Mouse (Mus musculus): ENCODE measurements at regions not wholly inside any gene's neighbourhood (a gene's known extent, or its start where the extent isn't known, plus 50 kb on each side); places are given as distances from the start of the nearest gene placed in this dataset.

GRCm38 (mm10) chr1:35536276-35536675, 531.9 kb upstream of the Hs6st1 start:
- no peaks in the 10 kb centered on the region for H3K36me3 ChIP-seq
- no peak overlapping the region for H3K27ac ChIP-seq
- no peak overlapping the region for H3K4me2 ChIP-seq
- no peaks in the 10 kb centered on the region for H3K4me1 ChIP-seq
- H3K9ac ChIP-seq, result no peak overlapping the region
- no peaks in the 10 kb centered on the region for H3K27me3 ChIP-seq
- H3K9me3 ChIP-seq, result no peaks in the 10 kb centered on the region
- H3K4me3 ChIP-seq, result no peak overlapping the region
- WGBS, result 89% methylated on average over 5 of the region's 5 CpGs
- ATAC-seq (ENCODE audit: insufficient number of reproducible peaks, low FRiP score, low TSS enrichment, low read depth), result no peak

- ATAC-seq (ENCODE audit: insufficient number of reproducible peaks, low FRiP score, low TSS enrichment, low read depth), result no peak
- Histone ChIP-seq H3K27me3 (no peaks in the 10 kb centered on the region), H3K27ac (no peak overlapping the region), H3K4me2 (no peak overlapping the region), H3K9me3 (no peaks in the 10 kb centered on the region), H3K9ac (no peak overlapping the region), H3K4me3 (no peak overlapping the region), H3K4me1 (no peaks in the 10 kb centered on the region), H3K36me3 (no peaks in the 10 kb centered on the region)
- WGBS, result 83% methylated on average over 3 of the region's 3 CpGs
These were observed 519.4 kb upstream of the Hs6st1 start for GRCm38 (mm10) chr1:35548845-35549244.

GRCm38 (mm10) chr1:35551503-35551902, 516.7 kb upstream of the Hs6st1 start:
- no peaks in the 10 kb centered on the region for H3K4me1 ChIP-seq
- H3K27me3 ChIP-seq, result no peaks in the 10 kb centered on the region
- H3K4me3 ChIP-seq, result no peak overlapping the region
- no peak overlapping the region for H3K9ac ChIP-seq
- H3K36me3 ChIP-seq, result no peaks in the 10 kb centered on the region
- H3K27ac ChIP-seq, result no peak overlapping the region
- no peak overlapping the region for H3K4me2 ChIP-seq
- no peak for ATAC-seq (ENCODE audit: insufficient number of reproducible peaks, low FRiP score, low TSS enrichment, low read depth)
- no peaks in the 10 kb centered on the region for H3K9me3 ChIP-seq
- WGBS, result 69% methylated on average over 1 of the region's 1 CpGs

GRCm38 (mm10) chr1:35562786-35563185, 505.4 kb upstream of the Hs6st1 start:
- Histone ChIP-seq H3K4me2 (no peak overlapping the region), H3K9me3 (no peaks in the 10 kb centered on the region), H3K27ac (no peak overlapping the region), H3K4me3 (no peak overlapping the region), H3K9ac (no peak overlapping the region), H3K27me3 (no peaks in the 10 kb centered on the region), H3K36me3 (no peaks in the 10 kb centered on the region), H3K4me1 (no peaks in the 10 kb centered on the region)
- 80% methylated on average over 4 of the region's 4 CpGs for WGBS
- ATAC-seq (ENCODE audit: insufficient number of reproducible peaks, low FRiP score, low TSS enrichment, low read depth), result no peak

GRCm38 (mm10) chr1:35575203-35575602, 493.0 kb upstream of the Hs6st1 start:
- no peaks in the 10 kb centered on the region for H3K9me3 ChIP-seq
- no peak overlapping the region for H3K9ac ChIP-seq
- no peak overlapping the region for H3K4me2 ChIP-seq
- WGBS, result 46% methylated on average over 1 of the region's 1 CpGs
- H3K27ac ChIP-seq, result no peak overlapping the region
- 0 out of 2 replicates have a peak, but pooled peaks cover 2% of the 10 kb centered on the region for H3K4me1 ChIP-seq
- no peak for ATAC-seq (ENCODE audit: insufficient number of reproducible peaks, low FRiP score, low TSS enrichment, low read depth)
- no peak overlapping the region for H3K4me3 ChIP-seq
- no peaks in the 10 kb centered on the region for H3K36me3 ChIP-seq
- H3K27me3 ChIP-seq, result no peaks in the 10 kb centered on the region

GRCm38 (mm10) chr1:35579392-35579791, 488.8 kb upstream of the Hs6st1 start:
- Histone ChIP-seq H3K4me2 (no peak overlapping the region), H3K27ac (no peak overlapping the region), H3K36me3 (no peaks in the 10 kb centered on the region), H3K4me1 (0 out of 2 replicates have a peak, but pooled peaks cover 2% of the 10 kb centered on the region), H3K4me3 (no peak overlapping the region), H3K9ac (no peak overlapping the region), H3K27me3 (no peaks in the 10 kb centered on the region), H3K9me3 (no peaks in the 10 kb centered on the region)
- WGBS, result 46% methylated on average over 3 of the region's 3 CpGs
- no peak for ATAC-seq (ENCODE audit: insufficient number of reproducible peaks, low FRiP score, low TSS enrichment, low read depth)

- 34% methylated on average over 4 of the region's 4 CpGs for WGBS
- H3K9ac ChIP-seq, result no peak overlapping the region
- H3K4me2 ChIP-seq, result no peak overlapping the region
- no peaks in the 10 kb centered on the region for H3K27me3 ChIP-seq
- H3K27ac ChIP-seq, result no peak overlapping the region
- H3K4me1 ChIP-seq, result 0 out of 2 replicates have a peak, but pooled peaks cover 2% of the 10 kb centered on the region
- H3K9me3 ChIP-seq, result no peaks in the 10 kb centered on the region
- no peak overlapping the region for H3K4me3 ChIP-seq
- no peak for ATAC-seq (ENCODE audit: insufficient number of reproducible peaks, low FRiP score, low TSS enrichment, low read depth)
- no peaks in the 10 kb centered on the region for H3K36me3 ChIP-seq
These were observed 488.2 kb upstream of the Hs6st1 start for GRCm38 (mm10) chr1:35579992-35580391.

- no peak for ATAC-seq (ENCODE audit: insufficient number of reproducible peaks, low FRiP score, low TSS enrichment, low read depth)
- no peak overlapping the region for H3K4me2 ChIP-seq
- no peak overlapping the region for H3K4me3 ChIP-seq
- no peak overlapping the region for H3K27ac ChIP-seq
- 0 out of 2 replicates have a peak, but pooled peaks cover 2% of the 10 kb centered on the region for H3K4me1 ChIP-seq
- 26% methylated on average over 3 of the region's 3 CpGs for WGBS
- H3K9me3 ChIP-seq, result no peaks in the 10 kb centered on the region
- H3K27me3 ChIP-seq, result no peaks in the 10 kb centered on the region
- no peak overlapping the region for H3K9ac ChIP-seq
- H3K36me3 ChIP-seq, result no peaks in the 10 kb centered on the region
These were observed 487.7 kb upstream of the Hs6st1 start for GRCm38 (mm10) chr1:35580474-35580873.

- Histone ChIP-seq H3K9me3 (no peaks in the 10 kb centered on the region), H3K4me2 (no peak overlapping the region), H3K4me3 (no peak overlapping the region), H3K4me1 (no peaks in the 10 kb centered on the region), H3K9ac (no peak overlapping the region), H3K36me3 (no peaks in the 10 kb centered on the region), H3K27me3 (no peaks in the 10 kb centered on the region), H3K27ac (no peak overlapping the region)
- WGBS, result 86% methylated on average over 2 of the region's 2 CpGs
- no peak for ATAC-seq (ENCODE audit: insufficient number of reproducible peaks, low FRiP score, low TSS enrichment, low read depth)
These were observed 480.3 kb upstream of the Hs6st1 start for GRCm38 (mm10) chr1:35587900-35588299.

GRCm38 (mm10) chr1:35588939-35589338, 479.3 kb upstream of the Hs6st1 start:
- 73% methylated on average over 3 of the region's 3 CpGs for WGBS
- Histone ChIP-seq H3K9ac (no peak overlapping the region), H3K9me3 (no peaks in the 10 kb centered on the region), H3K27ac (no peak overlapping the region), H3K4me3 (no peak overlapping the region), H3K36me3 (no peaks in the 10 kb centered on the region), H3K4me1 (no peaks in the 10 kb centered on the region), H3K27me3 (no peaks in the 10 kb centered on the region), H3K4me2 (no peak overlapping the region)
- ATAC-seq (ENCODE audit: insufficient number of reproducible peaks, low FRiP score, low TSS enrichment, low read depth), result no peak

- Histone ChIP-seq H3K27me3 (no peaks in the 10 kb centered on the region), H3K9me3 (no peaks in the 10 kb centered on the region), H3K4me3 (no peak overlapping the region), H3K4me2 (no peak overlapping the region), H3K4me1 (no peaks in the 10 kb centered on the region), H3K9ac (no peak overlapping the region), H3K27ac (no peak overlapping the region), H3K36me3 (no peaks in the 10 kb centered on the region)
- no peak for ATAC-seq (ENCODE audit: insufficient number of reproducible peaks, low FRiP score, low TSS enrichment, low read depth)
- 92% methylated on average over 3 of the region's 3 CpGs for WGBS
These were observed 467.4 kb upstream of the Hs6st1 start for GRCm38 (mm10) chr1:35600847-35601246.

GRCm38 (mm10) chr1:35615131-35615530, 453.1 kb upstream of the Hs6st1 start:
- H3K36me3 ChIP-seq, result no peaks in the 10 kb centered on the region
- ATAC-seq (ENCODE audit: insufficient number of reproducible peaks, low FRiP score, low TSS enrichment, low read depth), result no peak
- no peak overlapping the region for H3K4me2 ChIP-seq
- H3K9me3 ChIP-seq, result no peaks in the 10 kb centered on the region
- no peaks in the 10 kb centered on the region for H3K4me1 ChIP-seq
- no peak overlapping the region for H3K4me3 ChIP-seq
- WGBS, result 74% methylated on average over 3 of the region's 3 CpGs
- no peaks in the 10 kb centered on the region for H3K27me3 ChIP-seq
- H3K27ac ChIP-seq, result no peak overlapping the region
- H3K9ac ChIP-seq, result no peak overlapping the region

- Histone ChIP-seq H3K36me3 (no peaks in the 10 kb centered on the region), H3K9me3 (no peaks in the 10 kb centered on the region), H3K9ac (no peak overlapping the region), H3K4me3 (no peak overlapping the region), H3K27me3 (no peaks in the 10 kb centered on the region), H3K4me1 (no peaks in the 10 kb centered on the region), H3K4me2 (no peak overlapping the region), H3K27ac (no peak overlapping the region)
- WGBS, result 81% methylated on average over 4 of the region's 4 CpGs
- ATAC-seq (ENCODE audit: insufficient number of reproducible peaks, low FRiP score, low TSS enrichment, low read depth), result no peak
These were observed 448.7 kb upstream of the Hs6st1 start for GRCm38 (mm10) chr1:35619476-35619875.
